Mouse (Mus musculus): ENCODE measurements at regions not wholly inside any gene's neighbourhood (a gene's known extent, or its start where the extent isn't known, plus 50 kb on each side); places are given as distances from the start of the nearest gene placed in this dataset.

GRCm38 (mm10) chr6:73401059-73401458, 68.4 kb downstream of the 4931417E11Rik start:
- peak; percentile 31; the same call in 1 of the 2 replicates for ATAC-seq (ENCODE audit: low FRiP score, low TSS enrichment)
- no peaks in the 10 kb centered on the region for H3K36me3 ChIP-seq (ENCODE audit: insufficient read depth, low read length)
- H3K9ac ChIP-seq (replicated peaks; ENCODE audit: low read length), result no peak overlapping the region
- 87% methylated on average over 2 of the region's 2 CpGs for WGBS
- H3K27ac ChIP-seq (ENCODE audit: low read length), result no peak overlapping the region
- no peak overlapping the region for H3K4me3 ChIP-seq (ENCODE audit: low read length)
- H3K4me2 ChIP-seq (replicated peaks; ENCODE audit: low read depth, low read length), result no peak overlapping the region
- no peaks in the 10 kb centered on the region for H3K27me3 ChIP-seq (ENCODE audit: insufficient read depth, low read length)
- H3K9me3 ChIP-seq (ENCODE audit: low read length), result 0 out of 2 replicates have a peak, but pooled peaks cover 3% of the 10 kb centered on the region
- no peaks in the 10 kb centered on the region for H3K4me1 ChIP-seq (ENCODE audit: insufficient read depth, low read length)

GRCm38 (mm10) chr6:73389301-73389700, 80.2 kb downstream of the 4931417E11Rik start:
- Histone ChIP-seq H3K9ac (replicated peaks; ENCODE audit: low read length) (no peak overlapping the region), H3K9me3 (ENCODE audit: low read length) (no peaks in the 10 kb centered on the region), H3K36me3 (ENCODE audit: insufficient read depth, low read length) (no peaks in the 10 kb centered on the region), H3K4me3 (ENCODE audit: low read length) (no peak overlapping the region), H3K4me2 (replicated peaks; ENCODE audit: low read depth, low read length) (no peak overlapping the region), H3K27ac (ENCODE audit: low read length) (no peak overlapping the region), H3K4me1 (ENCODE audit: insufficient read depth, low read length) (no peaks in the 10 kb centered on the region), H3K27me3 (ENCODE audit: insufficient read depth, low read length) (no peaks in the 10 kb centered on the region)
- WGBS, result 68% methylated on average over 6 of the region's 6 CpGs
- no peak for ATAC-seq (ENCODE audit: low FRiP score, low TSS enrichment)

DNA sequence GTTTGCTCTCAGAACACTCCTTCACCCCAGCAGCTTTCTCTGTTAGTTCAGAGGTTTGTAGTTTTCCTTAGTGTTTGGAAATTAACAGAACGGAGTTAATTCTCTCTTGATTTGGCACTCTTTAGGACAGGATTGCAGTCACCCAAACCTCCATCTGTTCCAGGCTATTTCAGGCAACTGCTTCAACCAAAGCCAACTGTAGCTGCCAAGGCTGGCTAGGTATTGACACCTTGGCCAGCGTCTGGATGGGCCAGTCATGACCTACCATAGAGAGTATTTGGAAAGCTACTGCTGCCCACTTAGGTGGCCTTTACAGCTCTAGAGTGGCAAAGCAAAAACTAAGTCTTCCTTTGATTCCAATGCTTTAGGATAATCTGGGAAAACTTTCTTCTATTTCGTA, 83.2 kb downstream of the 4931417E11Rik start:
- H3K9me3 ChIP-seq (ENCODE audit: low read length), result no peaks in the 10 kb centered on the region
- H3K4me2 ChIP-seq (replicated peaks; ENCODE audit: low read depth, low read length), result no peak overlapping the region
- no peak overlapping the region for H3K4me3 ChIP-seq (ENCODE audit: low read length)
- no peak overlapping the region for H3K9ac ChIP-seq (replicated peaks; ENCODE audit: low read length)
- no peaks in the 10 kb centered on the region for H3K27me3 ChIP-seq (ENCODE audit: insufficient read depth, low read length)
- H3K4me1 ChIP-seq (ENCODE audit: insufficient read depth, low read length), result no peaks in the 10 kb centered on the region
- 94% methylated on average over 3 of the region's 3 CpGs for WGBS
- no peak for ATAC-seq (ENCODE audit: low FRiP score, low TSS enrichment)
- H3K27ac ChIP-seq (ENCODE audit: low read length), result no peak overlapping the region
- no peaks in the 10 kb centered on the region for H3K36me3 ChIP-seq (ENCODE audit: insufficient read depth, low read length)

DNA sequence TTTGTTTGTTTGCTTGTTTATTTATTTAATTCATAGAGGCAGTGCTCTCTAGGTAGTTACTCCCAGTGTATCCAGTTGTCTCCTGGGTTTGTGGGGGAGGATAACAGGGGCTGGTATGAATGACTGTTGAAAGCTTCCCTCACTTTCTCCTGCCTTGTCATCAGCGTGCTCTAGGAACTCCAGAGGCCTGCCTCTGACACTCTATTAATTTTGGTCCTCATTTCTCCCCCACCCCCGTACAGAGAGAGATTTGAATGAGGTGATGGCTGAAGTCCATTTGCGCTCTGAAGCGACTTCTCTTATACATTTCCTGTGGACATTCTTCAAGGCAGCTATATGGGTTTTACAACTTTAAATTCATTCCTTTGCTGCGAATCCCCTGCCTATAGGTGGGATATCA, 89.6 kb downstream of the 4931417E11Rik start:
- Histone ChIP-seq H3K9me3 (ENCODE audit: low read length) (0 out of 2 replicates have a peak, but pooled peaks cover 3% of the 10 kb centered on the region), H3K36me3 (ENCODE audit: insufficient read depth, low read length) (no peaks in the 10 kb centered on the region), H3K4me2 (replicated peaks; ENCODE audit: low read depth, low read length) (no peak overlapping the region), H3K4me1 (ENCODE audit: insufficient read depth, low read length) (no peaks in the 10 kb centered on the region), H3K27me3 (ENCODE audit: insufficient read depth, low read length) (no peaks in the 10 kb centered on the region), H3K9ac (replicated peaks; ENCODE audit: low read length) (no peak overlapping the region), H3K27ac (ENCODE audit: low read length) (no peak overlapping the region), H3K4me3 (ENCODE audit: low read length) (no peak overlapping the region)
- 84% methylated on average over 5 of the region's 5 CpGs for WGBS
- ATAC-seq (ENCODE audit: low FRiP score, low TSS enrichment), result no peak

GRCm38 (mm10) chr6:73377884-73378283, 91.6 kb downstream of the 4931417E11Rik start:
- Histone ChIP-seq H3K4me3 (ENCODE audit: low read length) (no peak overlapping the region), H3K4me2 (replicated peaks; ENCODE audit: low read depth, low read length) (no peak overlapping the region), H3K27me3 (ENCODE audit: insufficient read depth, low read length) (no peaks in the 10 kb centered on the region), H3K36me3 (ENCODE audit: insufficient read depth, low read length) (no peaks in the 10 kb centered on the region), H3K4me1 (ENCODE audit: insufficient read depth, low read length) (no peaks in the 10 kb centered on the region), H3K9ac (replicated peaks; ENCODE audit: low read length) (no peak overlapping the region), H3K27ac (ENCODE audit: low read length) (no peak overlapping the region), H3K9me3 (ENCODE audit: low read length) (0 out of 2 replicates have a peak, but pooled peaks cover 3% of the 10 kb centered on the region)
- no peak for ATAC-seq (ENCODE audit: low FRiP score, low TSS enrichment)
- WGBS, result 89% methylated on average over 8 of the region's 8 CpGs

- Histone ChIP-seq H3K4me1 (ENCODE audit: insufficient read depth, low read length) (no peaks in the 10 kb centered on the region), H3K36me3 (ENCODE audit: insufficient read depth, low read length) (no peaks in the 10 kb centered on the region), H3K4me2 (replicated peaks; ENCODE audit: low read depth, low read length) (no peak overlapping the region), H3K4me3 (ENCODE audit: low read length) (no peak overlapping the region), H3K9ac (replicated peaks; ENCODE audit: low read length) (no peak overlapping the region), H3K9me3 (ENCODE audit: low read length) (0 out of 2 replicates have a peak, but pooled peaks cover 3% of the 10 kb centered on the region), H3K27me3 (ENCODE audit: insufficient read depth, low read length) (no peaks in the 10 kb centered on the region), H3K27ac (ENCODE audit: low read length) (no peak overlapping the region)
- ATAC-seq (ENCODE audit: low FRiP score, low TSS enrichment), result no peak
- WGBS, result 97% methylated on average over 11 of the region's 11 CpGs
These were observed 93.2 kb downstream of the 4931417E11Rik start for GRCm38 (mm10) chr6:73376291-73376690.

DNA sequence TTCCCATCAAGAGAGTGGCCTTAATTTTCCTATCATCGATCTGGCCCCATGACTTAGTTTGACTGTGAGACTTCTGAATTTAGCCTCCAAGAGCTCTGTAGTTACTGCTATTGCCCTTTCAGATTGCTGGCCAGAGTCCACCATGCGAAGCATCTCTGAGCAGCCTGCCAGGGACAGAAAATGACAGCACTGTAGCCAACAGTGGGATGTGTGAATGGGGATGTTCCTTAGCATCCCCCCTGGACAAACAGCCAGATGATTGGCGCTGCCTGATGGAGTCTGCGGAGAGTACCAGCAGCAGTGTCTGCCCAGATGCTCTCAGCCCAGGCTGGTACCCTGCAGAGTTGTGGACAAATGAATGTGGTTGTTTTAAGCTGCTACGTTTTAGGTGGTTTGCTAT, 96.6 kb downstream of the 4931417E11Rik start:
- ATAC-seq (ENCODE audit: low FRiP score, low TSS enrichment), result no peak
- 83% methylated on average over 5 of the region's 5 CpGs for WGBS
- no peaks in the 10 kb centered on the region for H3K27me3 ChIP-seq (ENCODE audit: insufficient read depth, low read length)

DNA sequence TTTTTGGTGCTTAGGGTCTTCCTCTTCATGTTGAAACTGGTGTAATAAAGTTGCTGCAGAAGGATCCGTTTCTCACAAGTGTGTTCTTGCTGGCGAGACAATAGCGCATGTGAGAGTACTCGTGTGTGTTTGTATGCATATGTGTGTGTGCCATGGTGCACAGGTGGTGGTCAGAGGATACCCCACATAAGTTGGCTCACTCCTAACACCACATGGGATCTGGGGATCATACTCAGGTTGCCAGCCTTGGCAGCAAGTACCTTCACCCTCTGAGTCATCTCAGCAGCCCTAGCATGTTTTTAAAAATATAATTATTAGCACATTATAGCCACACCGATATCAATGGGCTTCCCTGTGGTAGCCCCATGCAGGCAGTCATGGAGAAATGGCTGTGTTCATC, 97.6 kb downstream of the 4931417E11Rik start:
- Histone ChIP-seq H3K27ac (ENCODE audit: low read length) (no peak overlapping the region), H3K4me2 (replicated peaks; ENCODE audit: low read depth, low read length) (no peak overlapping the region), H3K9me3 (ENCODE audit: low read length) (0 out of 2 replicates have a peak, but pooled peaks cover 3% of the 10 kb centered on the region), H3K4me3 (ENCODE audit: low read length) (no peak overlapping the region), H3K27me3 (ENCODE audit: insufficient read depth, low read length) (no peaks in the 10 kb centered on the region), H3K9ac (replicated peaks; ENCODE audit: low read length) (no peak overlapping the region), H3K4me1 (ENCODE audit: insufficient read depth, low read length) (peaks cover 12% of the 10 kb centered on the region), H3K36me3 (ENCODE audit: insufficient read depth, low read length) (no peaks in the 10 kb centered on the region)
- whole genome bisulfite sequencing, result 92% methylated on average over 5 of the region's 5 CpGs
- ATAC-seq (ENCODE audit: low FRiP score, low TSS enrichment), result no peak

More for the DNA sequence above, 96.6 kb downstream of the 4931417E11Rik start:
- Histone ChIP-seq H3K4me3 (ENCODE audit: low read length) (no peak overlapping the region), H3K36me3 (ENCODE audit: insufficient read depth, low read length) (no peaks in the 10 kb centered on the region), H3K9me3 (ENCODE audit: low read length) (0 out of 2 replicates have a peak, but pooled peaks cover 3% of the 10 kb centered on the region), H3K27ac (ENCODE audit: low read length) (no peak overlapping the region), H3K4me2 (replicated peaks; ENCODE audit: low read depth, low read length) (no peak overlapping the region), H3K4me1 (ENCODE audit: insufficient read depth, low read length) (peaks cover 11% of the 10 kb centered on the region), H3K9ac (replicated peaks; ENCODE audit: low read length) (no peak overlapping the region)

- Histone ChIP-seq H3K27me3 (ENCODE audit: insufficient read depth, low read length) (no peaks in the 10 kb centered on the region), H3K36me3 (ENCODE audit: insufficient read depth, low read length) (no peaks in the 10 kb centered on the region), H3K4me3 (ENCODE audit: low read length) (no peak overlapping the region), H3K4me2 (replicated peaks; ENCODE audit: low read depth, low read length) (no peak overlapping the region), H3K9me3 (ENCODE audit: low read length) (no peaks in the 10 kb centered on the region), H3K9ac (replicated peaks; ENCODE audit: low read length) (no peak overlapping the region), H3K4me1 (ENCODE audit: insufficient read depth, low read length) (peaks cover 12% of the 10 kb centered on the region), H3K27ac (ENCODE audit: low read length) (no peak overlapping the region)
- 92% methylated on average over 4 of the region's 4 CpGs for WGBS
- no peak for ATAC-seq (ENCODE audit: low FRiP score, low TSS enrichment)
These were observed 98.6 kb downstream of the 4931417E11Rik start for GRCm38 (mm10) chr6:73370901-73371300.

DNA sequence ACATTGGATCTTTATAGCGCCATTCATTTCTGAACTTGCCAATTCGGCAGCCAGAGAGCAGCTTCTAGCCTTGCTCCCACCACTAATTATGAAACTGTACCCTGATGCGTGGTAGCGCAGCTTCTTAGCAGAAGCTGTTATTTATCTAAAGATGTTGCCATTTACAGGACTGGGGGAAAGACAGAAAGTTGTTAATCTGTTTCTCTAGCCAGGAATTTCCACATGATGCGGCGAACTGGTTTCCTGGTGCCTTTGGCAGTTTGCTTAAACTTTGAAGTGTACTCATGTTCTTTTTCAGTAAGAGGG, 100.7 kb downstream of the 4931417E11Rik start:
- Histone ChIP-seq H3K4me2 (replicated peaks; ENCODE audit: low read depth, low read length) (peak overlapping the region; percentile 49), H3K9me3 (ENCODE audit: low read length) (no peaks in the 10 kb centered on the region), H3K27ac (ENCODE audit: low read length) (no peak overlapping the region), H3K27me3 (ENCODE audit: insufficient read depth, low read length) (no peaks in the 10 kb centered on the region), H3K4me3 (ENCODE audit: low read length) (peak overlapping the region; percentile 31), H3K4me1 (ENCODE audit: insufficient read depth, low read length) (peaks cover 12% of the 10 kb centered on the region), H3K36me3 (ENCODE audit: insufficient read depth, low read length) (no peaks in the 10 kb centered on the region), H3K9ac (replicated peaks; ENCODE audit: low read length) (peak overlapping the region; percentile 5; the same call in 1 of the 2 replicates)
- no peak for ATAC-seq (ENCODE audit: low FRiP score, low TSS enrichment)
- 8% methylated on average over 6 of the region's 6 CpGs for WGBS

All from kidney, embryonic 16.5 days (tissue).